Mouse (Mus musculus) heart, postnatal 25 days (tissue): ENCODE measurements around the gene Abcc4. TPM values are rescaled to one million over a fixed set of nuclear protein-coding genes. Genes with fewer than 3 reads are reported as not detected.
"Not testable (repeated sequence)": the region's sequence is repeated elsewhere in the genome, so short reads cannot be mapped to it uniquely, and the experiment has no call there.

ENCODE experiments used
- DNase-seq: peaks from one replicate; pipeline ENCODE4 v3.0.0; 2022; ENCODE audit warnings: low spot score
- intact Hi-C: fragments of 180-260 bp; cut with DNase I; formaldehyde crosslinking; loops from one replicate; pipeline ENCODE4 v1.15.1; 2025
- total RNA-seq, 2 experiments: library from RNA; stranded (reverse); gene quantifications; 2 replicates each; pipeline ENCODE4 v1.2.3; 2021

The Abcc4 gene
- total RNA-seq, 2 experiments from 2014 or later, result 7.6 to 7.9 TPM

DNA sequence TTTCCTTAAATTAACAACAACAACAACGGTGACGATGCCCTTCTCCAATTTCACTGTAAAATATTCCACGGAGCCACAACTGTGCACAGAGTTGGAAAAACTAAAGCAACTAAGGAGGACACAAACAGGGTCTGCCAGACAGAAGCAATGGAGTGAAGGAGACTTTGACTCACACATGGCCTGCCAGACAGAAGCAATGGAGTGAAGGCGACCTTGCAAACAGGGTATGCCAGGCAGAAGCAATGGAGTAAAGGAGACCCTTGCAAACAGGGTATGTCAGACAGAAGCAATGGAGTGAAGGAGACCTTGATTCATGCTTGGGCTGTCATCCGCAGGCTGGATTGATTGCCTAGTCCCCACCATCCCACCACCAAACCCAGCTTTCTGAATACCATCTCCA lies 19.2 kb downstream of the Abcc4 start:
- intact Hi-C loops, result no loop called here
- DNase-seq, result no peak

DNA sequence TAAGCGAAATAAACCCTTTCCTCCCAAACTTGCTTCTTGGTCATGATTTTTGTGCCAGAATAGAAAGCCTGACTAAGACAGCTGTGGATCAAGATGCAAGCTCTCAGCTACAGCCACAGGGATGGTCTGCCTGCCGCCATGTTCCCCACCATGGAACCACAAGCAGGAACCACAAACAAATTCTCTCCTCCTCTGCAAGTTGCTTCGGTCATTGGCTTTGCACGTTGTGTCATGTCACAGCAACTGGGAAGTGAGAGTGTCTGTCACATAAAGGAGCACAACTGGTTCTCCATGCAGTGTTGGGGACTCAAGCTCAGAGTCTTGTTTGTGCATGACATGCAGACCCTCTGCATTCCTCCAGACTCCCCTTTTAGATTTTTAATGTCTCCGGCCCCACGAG lies 20.4 kb downstream of the Abcc4 start:
- no peak for DNase-seq
- intact Hi-C loops, result no loop called here

DNA sequence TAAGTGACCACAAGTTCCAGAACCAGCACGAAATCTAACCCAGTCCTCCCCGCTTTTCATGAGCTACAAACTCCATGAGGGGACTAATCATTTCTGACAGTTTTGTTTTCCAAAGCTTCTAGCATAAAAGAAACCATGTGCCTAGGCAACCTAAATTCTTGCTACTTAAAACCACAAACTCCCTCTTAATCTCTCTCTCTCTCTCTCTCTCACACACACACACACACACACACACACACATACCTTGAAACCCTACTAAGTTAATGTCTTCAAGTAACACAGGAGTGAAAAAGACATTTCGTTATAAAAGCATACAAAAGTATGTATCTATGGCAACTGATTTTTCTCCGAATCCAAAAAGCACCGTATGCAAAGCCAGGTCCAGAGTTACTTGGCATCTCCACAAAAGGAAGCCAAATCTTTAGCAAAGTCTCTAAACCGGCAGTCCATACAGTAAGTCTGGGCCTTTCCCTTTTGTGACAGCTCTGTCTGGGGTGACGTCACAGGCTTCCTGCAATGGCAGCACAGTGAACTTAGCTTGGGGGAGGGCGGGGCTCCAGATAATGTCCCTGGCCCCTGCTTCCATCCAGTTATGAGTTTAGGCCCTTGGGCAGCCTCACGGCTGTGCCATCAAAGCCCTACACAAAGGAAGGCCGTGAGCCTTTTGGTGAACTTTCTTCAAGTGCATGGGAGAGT lies 23.5 kb downstream of the Abcc4 start:
- DNase-seq, result no peak
- intact Hi-C loops, result no loop called here

- intact Hi-C loops, result no loop called here
- DNase-seq, result no peak
Observed at GRCm38 (mm10) chr14:118681087-118681486, 24.9 kb downstream of the Abcc4 start.

DNA sequence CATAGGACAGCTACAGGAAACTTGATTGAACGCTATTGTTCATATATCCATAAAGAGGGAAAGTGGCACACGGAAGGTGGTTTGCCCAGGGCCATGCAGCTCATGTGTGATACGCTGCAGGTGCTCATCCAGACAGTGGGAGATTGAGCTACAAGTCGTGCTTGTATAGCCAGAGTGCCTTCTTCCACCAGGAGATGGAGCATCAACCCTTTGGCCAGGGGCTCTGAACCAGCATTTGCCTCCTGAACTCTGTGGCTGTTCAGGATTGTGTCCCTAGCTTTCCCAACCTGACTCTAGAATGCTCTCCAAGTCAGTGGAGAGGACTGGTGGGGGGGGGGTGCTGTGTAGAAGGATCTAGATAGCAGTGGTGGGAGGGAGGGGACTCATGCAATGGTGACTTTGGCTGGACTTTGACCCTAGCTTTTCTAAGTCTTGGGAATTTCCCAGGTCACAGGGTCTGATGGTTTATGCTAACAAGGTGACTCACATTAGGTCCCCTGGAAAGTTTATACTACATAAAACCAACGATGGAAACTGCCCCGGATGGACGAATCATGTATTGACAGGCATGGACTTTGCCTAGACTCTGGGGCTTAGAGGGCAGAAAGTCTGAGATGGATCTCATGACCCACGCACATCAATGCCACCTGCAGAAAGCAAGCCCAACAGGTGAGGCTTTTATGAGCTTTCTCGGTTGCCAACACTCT lies 27.6 kb downstream of the Abcc4 start:
- no peak for DNase-seq
- intact Hi-C loops, result no loop called here

DNA sequence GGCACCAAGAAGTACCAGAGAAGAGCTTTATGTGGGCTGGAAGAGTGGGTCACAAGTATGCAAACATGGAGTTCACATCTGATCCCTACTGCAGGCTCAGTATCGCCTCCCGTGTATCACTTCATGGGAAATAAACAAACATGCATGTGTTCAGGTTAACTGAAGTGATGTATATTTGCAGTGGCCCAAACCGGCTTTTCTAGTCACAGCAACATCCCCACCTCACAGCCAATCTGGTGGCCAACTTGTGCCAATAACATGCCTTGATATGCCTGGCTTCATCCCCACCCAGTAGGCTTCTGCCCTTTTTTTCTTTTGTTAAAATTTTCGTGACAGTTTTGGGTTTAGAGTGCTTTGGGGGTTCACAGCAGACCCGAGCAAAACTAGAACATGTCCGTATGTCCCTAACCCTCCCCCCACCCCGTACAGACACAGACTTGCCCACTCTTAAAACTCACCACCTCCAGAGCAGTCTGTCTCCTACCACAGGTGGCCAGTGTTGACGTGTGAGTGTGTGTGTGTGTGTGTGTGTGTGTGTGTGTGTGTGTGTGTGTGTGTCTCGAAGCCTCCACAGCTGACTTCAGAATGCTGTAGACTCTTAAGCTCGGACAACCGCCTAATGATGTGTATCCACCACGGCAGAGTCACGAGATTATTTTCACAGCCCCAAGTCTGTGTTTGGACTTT lies 29.6 kb downstream of the Abcc4 start:
- no peak for DNase-seq
- intact Hi-C loops, result no loop called here

GRCm38 (mm10) chr14:118674705-118675139 lies 31.3 kb downstream of the Abcc4 start:
- intact Hi-C loops, result no loop called here
- DNase-seq, result no peak

DNA sequence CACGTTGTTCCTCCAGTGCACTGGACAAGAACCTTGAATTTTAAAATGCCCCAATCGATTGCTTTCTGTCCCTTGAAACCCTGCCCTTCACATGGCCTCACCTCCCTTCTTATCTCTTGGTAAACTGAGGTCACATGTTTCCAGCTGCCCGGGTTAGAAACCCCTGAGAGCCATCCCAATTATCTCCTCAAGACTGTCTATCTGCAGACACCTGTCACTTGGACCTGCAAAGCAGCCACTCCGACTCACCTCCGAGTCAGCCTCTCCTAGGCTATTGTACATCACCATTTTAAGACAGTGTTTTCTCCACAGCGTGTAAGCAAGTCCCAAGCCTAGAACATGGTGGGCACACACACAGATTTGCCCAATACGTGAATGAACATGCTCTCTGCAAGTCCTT lies 31.8 kb downstream of the Abcc4 start:
- no peak for DNase-seq
- intact Hi-C loops, result no loop called here

- no peak for DNase-seq
- intact Hi-C loops, result no loop called here
Observed at GRCm38 (mm10) chr14:118673501-118673900, 32.5 kb downstream of the Abcc4 start.

DNA sequence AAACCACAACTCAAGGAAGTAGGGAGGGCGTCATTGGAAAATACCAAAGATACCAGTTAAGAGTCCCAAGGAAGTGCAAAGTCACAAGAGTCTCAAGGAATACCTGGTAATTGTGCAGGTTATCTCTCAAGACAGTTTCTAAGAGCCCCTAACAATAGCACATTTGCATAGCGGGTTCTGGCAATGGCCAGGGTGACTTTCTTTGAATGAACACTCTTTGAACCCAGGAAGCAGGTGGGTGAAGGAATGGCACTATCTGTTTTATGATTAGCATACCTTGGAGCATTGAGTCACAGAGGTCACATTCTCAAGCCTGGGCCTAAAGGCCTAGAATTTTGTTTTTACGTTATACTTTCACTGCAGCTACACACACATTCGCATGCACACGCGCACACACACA lies 33.1 kb downstream of the Abcc4 start:
- DNase-seq, intact Hi-C loops: not testable (repeated sequence)

GRCm38 (mm10) chr14:118667499-118667898 lies 38.5 kb downstream of the Abcc4 start:
- no peak for DNase-seq
- intact Hi-C loops, result no loop called here

DNA sequence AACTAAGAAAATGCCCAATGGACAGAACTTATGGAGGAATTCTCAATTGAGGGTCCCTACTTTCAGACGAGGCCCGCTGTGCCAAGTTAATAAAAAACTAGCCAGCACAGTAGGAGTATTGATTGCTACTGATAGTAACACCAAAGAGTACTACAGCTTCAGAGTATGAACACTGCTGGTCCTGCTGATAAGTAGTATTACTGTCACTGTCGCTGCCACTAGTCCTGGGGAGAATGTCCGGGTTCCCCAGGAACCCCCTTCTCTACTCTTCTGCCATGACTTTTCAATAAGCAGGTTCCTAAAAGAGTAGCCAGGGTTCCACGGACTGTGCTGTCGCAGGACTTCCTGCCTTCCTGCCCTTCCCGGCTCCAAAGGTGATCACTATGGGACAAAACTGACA lies 41.4 kb downstream of the Abcc4 start:
- DNase-seq, result no peak
- intact Hi-C loops, result no loop called here

GRCm38 (mm10) chr14:118662625-118663276 lies 43.3 kb downstream of the Abcc4 start:
- intact Hi-C loops, result no loop called here
- no peak for DNase-seq

DNA sequence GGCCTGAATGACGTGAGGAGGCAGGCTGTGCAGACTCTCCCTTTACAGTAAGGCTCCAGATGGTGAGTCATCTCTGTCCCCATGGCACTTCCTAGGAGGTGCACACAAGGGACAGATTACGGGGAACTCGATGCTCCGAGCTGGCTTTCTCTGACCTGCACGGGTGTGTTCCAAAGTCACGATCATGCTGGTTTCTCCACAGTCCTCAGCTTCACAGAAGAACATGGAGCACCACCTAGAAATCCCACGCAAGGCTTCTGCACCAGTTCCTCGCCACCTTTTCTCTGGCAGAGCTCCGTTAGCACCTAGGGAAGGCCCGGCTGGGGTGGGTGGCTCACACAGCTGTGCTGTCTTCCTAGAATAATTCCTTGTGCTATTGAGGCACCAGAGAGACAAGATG lies 43.9 kb downstream of the Abcc4 start:
- intact Hi-C loops, result no loop called here

GRCm38 (mm10) chr14:118659230-118659629 lies 46.8 kb downstream of the Abcc4 start:
- DNase-seq, result no peak
- intact Hi-C loops, result no loop called here

More for the DNA sequence above, 43.9 kb downstream of the Abcc4 start:
- no peak for DNase-seq

GRCm38 (mm10) chr14:118658328-118658692 lies 47.7 kb downstream of the Abcc4 start:
- intact Hi-C loops, result no loop called here
- no peak for DNase-seq

- DNase-seq, result no peak
- intact Hi-C loops, result no loop called here
Observed at GRCm38 (mm10) chr14:118657673-118658327, 48.2 kb downstream of the Abcc4 start.

DNA sequence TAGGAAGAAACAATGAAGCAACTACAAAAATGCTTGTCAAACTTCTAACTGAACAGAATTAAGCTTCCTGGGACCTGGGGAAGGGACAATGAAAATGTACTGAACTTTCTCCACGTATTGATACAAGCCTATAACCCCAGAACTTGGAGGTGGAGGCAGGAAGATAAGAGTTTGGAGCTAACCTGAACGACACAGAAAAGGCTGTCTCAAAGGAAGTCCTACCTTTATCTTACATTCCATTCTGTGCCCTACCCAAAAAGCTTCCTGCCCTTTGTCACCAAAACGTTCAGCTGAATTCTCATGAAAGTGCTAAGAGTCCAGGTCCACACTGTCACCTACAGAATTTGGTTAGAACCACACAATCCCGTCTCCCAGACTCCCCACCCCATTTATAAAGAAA lies 48.8 kb downstream of the Abcc4 start:
- intact Hi-C loops, result no loop called here
- DNase-seq, result no peak

DNA sequence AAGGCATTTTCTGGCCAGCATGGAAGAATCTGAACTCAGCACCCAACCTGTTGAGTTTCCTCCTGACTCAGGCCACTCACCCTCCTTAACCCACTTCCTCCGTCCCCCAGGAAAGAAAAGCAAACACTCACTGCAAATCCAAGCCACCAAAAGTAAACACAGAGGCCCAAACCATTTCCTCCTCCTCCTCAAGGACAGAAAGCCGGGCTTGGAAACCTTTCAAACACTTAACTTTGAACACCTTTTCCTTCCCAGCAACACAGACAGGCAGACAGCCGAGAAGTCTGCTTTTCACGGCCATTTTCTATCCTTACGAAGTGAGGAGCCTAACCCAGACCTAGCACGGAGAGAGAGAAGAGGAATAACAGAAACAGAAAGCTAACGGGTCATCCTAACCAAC lies 50.0 kb downstream of the Abcc4 start:
- intact Hi-C loops, result no loop called here
- no peak for DNase-seq

DNA sequence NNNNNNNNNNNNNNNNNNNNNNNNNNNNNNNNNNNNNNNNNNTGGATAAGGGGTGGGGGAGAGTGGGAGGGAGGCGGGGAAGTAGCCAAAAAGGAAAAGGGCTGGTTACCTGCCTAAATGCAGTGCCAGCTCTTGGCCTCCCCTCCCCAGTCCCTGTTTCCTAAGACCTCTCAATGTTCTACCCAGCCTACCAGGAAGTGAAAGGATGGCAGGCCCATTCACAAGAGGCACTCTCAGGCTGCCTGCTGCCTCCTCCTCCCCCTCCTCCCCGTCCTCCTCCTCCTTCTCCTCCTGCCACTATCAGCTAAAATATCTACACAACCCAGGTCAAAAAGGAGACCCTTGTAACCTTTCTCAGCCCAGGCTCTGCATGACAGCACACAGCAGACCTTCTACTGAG lies 51.1 kb downstream of the Abcc4 start:
- intact Hi-C loops, result no loop called here

More for the DNA sequence above, 51.1 kb downstream of the Abcc4 start:
- DNase-seq, result no peak
